Mouse (Mus musculus) thymus, postnatal 14 days (tissue): ENCODE results near the gene Zbtb46.

ENCODE experiments used
- DNase-seq: peaks from one replicate; pipeline ENCODE4 v3.0.0; 2021

Gene Zbtb46

GRCm38 (mm10) chr2:181342766-181343165 is 116.5 kb downstream of the Zbtb46 start:
- DNase-seq = no peak

- no peak for DNase-seq
Observed at GRCm38 (mm10) chr2:181340426-181340825, 118.8 kb downstream of the Zbtb46 start.
